Mouse (Mus musculus) bone marrow, adult 2 months (tissue): ENCODE results near the gene Stk32c.

Experiments used
- CTCF ChIP-seq: fragments of 200-500 bp; IDR thresholded peaks from 2 replicates; pipeline ENCODE4 v1.5.1; 2011; ENCODE audit warnings: low read length, control low read depth; ENCODE audit not compliant: control insufficient read depth, insufficient read depth
- POLR2A ChIP-seq: fragments of 200-500 bp; IDR thresholded peaks from 2 replicates; pipeline ENCODE4 v1.6.1; 2011; ENCODE audit warnings: low read depth, mild to moderate bottlenecking, control low read depth, low read length, borderline replicate concordance; ENCODE audit not compliant: control insufficient read depth

- TF ChIP-seq CTCF: no peak
- no peak for TF ChIP-seq POLR2A
These were observed 76.1 kb downstream of the Stk32c start for GRCm38 (mm10) chr7:139136906-139137491.
